Mouse (Mus musculus) regulatory T cell (primary cell): ENCODE data around the gene Gpr150.

ENCODE experiments used
- in situ Hi-C: fragments of 300-600 bp; cut with MboI, MseI; formaldehyde crosslinking; loops from one replicate; pipeline ENCODE4 v1.15.1; 2025; ENCODE audit warnings: high pct_unique_total_duplicates

Gpr150 gene

GRCm38 (mm10) chr13:76056896-76057266 lies at the start of gene Gpr150:
Gene Gpr150, minus strand, starts transcription at chr13:76056996.
- in situ Hi-C loops: no loop called here

GRCm38 (mm10) chr13:76101989-76102388 lies 45.2 kb upstream of the Gpr150 start:
- in situ Hi-C loops: loop anchor here (5.0 kb wide), 1 partner anchor 75 kb away; no protein-coding TSS in a partner anchor

- in situ Hi-C loops: no loop called here
These were observed 41.9 kb upstream of the Gpr150 start, which contains the start of the genes Arsk and Ttc37 for GRCm38 (mm10) chr13:76098493-76099303. Gene Arsk, minus strand, starts transcription at chr13:76098660. Gene Ttc37, plus strand, starts transcription at chr13:76098734.

- in situ Hi-C loops: no loop called here
These were observed 41.3 kb upstream of the Gpr150 start for GRCm38 (mm10) chr13:76098116-76098492.

GRCm38 (mm10) chr13:76074323-76074722 lies 17.5 kb upstream of the Gpr150 start:
- in situ Hi-C loops: no loop called here

- in situ Hi-C loops: no loop called here
These were observed 7.7 kb upstream of the Gpr150 start for GRCm38 (mm10) chr13:76064363-76064945.

- in situ Hi-C loops: no loop called here
These were observed 6.8 kb upstream of the Gpr150 start for GRCm38 (mm10) chr13:76063548-76063947.

- in situ Hi-C loops: no loop called here
These were observed 5.8 kb upstream of the Gpr150 start for GRCm38 (mm10) chr13:76062569-76062968.

GRCm38 (mm10) chr13:76062126-76062525 lies 5.3 kb upstream of the Gpr150 start:
- in situ Hi-C loops: no loop called here

GRCm38 (mm10) chr13:76059591-76059990 lies 2.8 kb upstream of the Gpr150 start:
- in situ Hi-C loops: no loop called here

- in situ Hi-C loops: no loop called here
These were observed 672 bp upstream of the Gpr150 start for GRCm38 (mm10) chr13:76057267-76058069.

- in situ Hi-C loops: no loop called here
These were observed 503 bp downstream of the Gpr150 start for GRCm38 (mm10) chr13:76056261-76056724.

GRCm38 (mm10) chr13:76055391-76056232 lies 1.2 kb downstream of the Gpr150 start:
- in situ Hi-C loops: no loop called here

- in situ Hi-C loops: no loop called here
These were observed 11.8 kb downstream of the Gpr150 start for GRCm38 (mm10) chr13:76044971-76045370.

GRCm38 (mm10) chr13:76042455-76042854 lies 14.3 kb downstream of the Gpr150 start:
- in situ Hi-C loops: no loop called here

GRCm38 (mm10) chr13:76024588-76024987 lies 32.2 kb downstream of the Gpr150 start:
- in situ Hi-C loops: no loop called here

GRCm38 (mm10) chr13:76021782-76022181 lies 35.0 kb downstream of the Gpr150 start:
- in situ Hi-C loops: no loop called here

- in situ Hi-C loops: no loop called here
These were observed 37.9 kb downstream of the Gpr150 start for GRCm38 (mm10) chr13:76018844-76019400.

- in situ Hi-C loops: no loop called here
These were observed 38.6 kb downstream of the Gpr150 start, which contains the start of gene Rfesd for GRCm38 (mm10) chr13:76017974-76018843. Gene Rfesd, minus strand, starts transcription at chr13:76018719.

GRCm38 (mm10) chr13:76017465-76017864 lies 39.3 kb downstream of the Gpr150 start:
- in situ Hi-C loops: no loop called here
